Mouse (Mus musculus) layer of hippocampus, adult 8-10 months (tissue): Measurements from ENCODE around the gene Nop9. TPM values are rescaled to one million over a fixed set of nuclear protein-coding genes. Genes with fewer than 3 reads are reported as not detected.
A peak's percentile ranks its signal among the peaks of the same experiment; 100 is the strongest.

Experiments
- DNase-seq, 2 experiments: peaks; one replicate each; pipeline ENCODE4 v3.0.0; 2022; ENCODE audit warnings: low spot score in 2 of 2
- total RNA-seq, 4 experiments: library from RNA; stranded (reverse); gene quantifications; 2 replicates each; pipeline ENCODE4 v1.2.4; 2022

Nop9 gene
- total RNA-seq, 4 experiments from 2014 or later, result 11.8 to 14.0 (median 13.1) TPM

DNA sequence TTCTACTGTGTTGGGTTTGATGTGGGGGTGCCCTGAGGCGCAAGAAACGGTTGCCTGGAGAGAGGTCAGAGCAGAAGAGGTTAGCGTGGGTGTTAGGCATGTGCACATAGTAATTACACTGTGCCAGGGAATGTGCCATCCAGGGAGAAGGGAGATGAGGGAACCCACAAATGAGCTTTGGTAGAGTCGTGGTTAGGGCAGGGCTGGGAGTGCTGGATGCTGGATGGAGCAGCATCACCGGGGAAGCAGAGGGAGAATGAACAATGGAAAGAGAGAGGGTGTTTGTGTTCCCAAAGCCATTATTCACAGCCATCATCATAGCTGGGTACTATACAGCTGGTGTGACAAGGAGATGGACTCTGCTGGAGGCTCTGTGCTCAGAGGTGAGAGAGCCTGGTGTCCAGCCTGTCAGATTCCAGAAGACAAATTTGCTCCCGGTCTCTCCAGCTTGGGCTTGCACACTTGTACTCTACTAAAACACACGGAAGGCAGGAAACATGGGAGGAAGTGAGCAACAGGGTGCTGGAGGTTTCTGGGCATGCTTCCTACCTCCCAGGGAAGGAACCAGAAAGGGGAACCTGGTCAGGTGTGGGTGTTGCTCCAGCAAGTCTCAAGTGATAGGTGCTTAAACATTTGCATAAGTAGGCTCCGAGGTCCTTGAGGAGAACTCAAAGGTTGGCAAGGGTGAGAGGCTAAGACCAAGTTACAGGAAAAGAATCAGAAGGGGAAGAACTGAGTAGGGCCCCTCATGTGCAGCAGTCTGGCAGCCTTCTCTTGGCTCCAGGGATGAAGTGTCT is 17.4 kb upstream of the Nop9 start:
- no peak for DNase-seq

- no peak for DNase-seq
Measured at GRCm38 (mm10) chr14:55730116-55730515, 15.4 kb upstream of the Nop9 start.

DNA sequence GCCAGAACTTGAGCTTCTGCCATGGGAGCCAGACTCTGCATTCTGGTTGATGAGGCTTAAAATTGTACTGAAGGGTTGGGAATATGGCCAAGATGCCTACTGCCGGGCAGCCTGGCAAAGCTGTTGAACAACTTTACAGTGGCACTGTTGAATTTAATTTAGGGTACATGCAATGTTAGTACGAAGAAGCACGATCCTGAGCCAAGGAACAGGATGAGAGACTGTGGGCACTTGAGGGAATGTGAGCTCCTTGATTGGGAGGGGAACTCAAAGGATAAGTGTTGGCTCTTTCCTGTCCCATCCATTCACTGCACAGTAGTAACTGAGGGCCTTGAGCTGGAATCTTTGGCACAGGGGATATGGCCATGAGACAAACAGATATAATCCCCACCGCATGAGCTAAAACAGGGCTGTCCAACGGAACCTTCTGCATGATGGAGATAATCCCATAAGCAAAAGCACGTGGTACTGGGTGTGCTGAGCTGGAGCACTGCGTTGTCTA is 14.9 kb upstream of the Nop9 start:
- DNase-seq, result peak; percentile 35 to 44

DNA sequence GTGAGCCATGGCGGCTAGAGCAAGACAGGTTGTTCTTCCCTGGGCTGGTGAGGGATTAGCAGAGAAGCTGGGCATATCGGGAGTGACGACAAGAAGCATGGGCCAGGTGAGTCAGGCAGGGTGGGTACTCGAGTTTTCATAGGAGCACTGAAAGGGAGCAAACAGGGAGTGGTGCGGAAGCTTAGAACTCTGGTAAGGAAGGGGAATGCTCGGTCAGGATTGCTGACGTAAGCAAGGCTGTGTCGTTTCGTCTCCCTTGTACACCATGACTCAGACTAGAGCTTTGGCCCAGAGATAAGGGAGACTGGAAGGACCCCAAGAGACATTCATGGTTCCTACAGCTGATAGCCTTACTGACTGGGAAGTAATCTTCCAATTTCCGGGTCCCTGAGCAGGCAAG is 11.6 kb upstream of the Nop9 start:
- DNase-seq, result no peak

DNA sequence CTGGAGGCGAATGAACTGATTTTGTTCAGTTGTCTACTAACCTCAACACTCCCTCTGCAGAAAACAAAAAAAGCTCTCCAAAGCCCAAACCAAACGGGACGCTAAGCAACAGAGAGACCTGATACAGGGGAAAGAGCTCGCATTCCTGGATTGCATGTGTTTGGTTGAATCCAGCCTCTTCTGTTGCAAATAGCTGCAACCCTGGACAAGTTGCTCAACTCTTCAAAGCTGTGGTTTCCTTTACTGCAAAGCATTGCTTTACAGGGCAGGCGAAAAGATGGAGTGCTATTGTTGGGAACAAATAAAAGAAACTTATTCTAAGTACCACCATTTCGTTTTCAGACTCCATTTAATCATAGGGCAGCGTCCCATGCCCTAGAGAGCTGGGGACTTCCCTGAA is 10.6 kb upstream of the Nop9 start:
- DNase-seq, result no peak

GRCm38 (mm10) chr14:55735334-55735733 is 10.2 kb upstream of the Nop9 start:
- no peak for DNase-seq

DNA sequence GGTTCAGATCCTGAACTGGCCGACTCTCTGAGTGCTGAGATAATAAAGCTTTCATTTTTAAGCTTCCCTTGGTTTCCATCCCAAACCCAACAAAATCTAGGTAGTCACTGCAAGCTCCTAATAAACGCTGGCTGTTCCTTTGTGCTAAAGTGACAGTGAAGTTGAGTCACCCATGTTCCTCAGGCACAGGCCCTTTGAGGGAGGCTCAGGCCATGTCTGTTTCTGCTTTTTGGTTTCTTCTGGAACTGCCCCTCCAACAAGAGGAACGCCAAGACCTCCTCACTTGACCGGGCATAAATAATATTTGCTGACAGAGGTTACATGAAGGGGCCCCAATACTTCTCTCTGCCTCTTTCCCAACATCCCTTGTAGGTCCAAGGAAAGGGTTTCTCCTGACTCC is 9.7 kb upstream of the Nop9 start:
- DNase-seq, result no peak

- no peak for DNase-seq
Measured at GRCm38 (mm10) chr14:55737086-55737687, 8.3 kb upstream of the Nop9 start.

DNA sequence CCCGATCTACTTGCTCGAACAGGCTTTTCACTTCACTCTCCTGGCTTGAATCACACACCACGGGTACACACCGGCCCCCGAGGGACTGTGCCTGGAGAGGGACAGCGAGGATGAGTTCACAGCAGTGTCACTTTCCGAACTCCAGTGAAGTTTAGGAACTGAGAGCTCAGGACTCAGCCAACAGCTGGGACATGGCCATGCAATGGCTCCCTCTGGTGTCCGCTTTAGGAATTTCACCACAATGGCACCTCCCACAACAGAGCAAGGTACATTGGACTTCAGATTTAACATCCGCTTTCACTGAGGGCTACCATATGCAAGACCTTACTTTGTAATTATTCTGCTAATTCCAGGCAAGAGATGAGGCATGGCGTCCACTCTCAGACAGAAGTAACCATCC is 1.8 kb upstream of the Nop9 start:
- DNase-seq, result peak; percentile 59 to 89

GRCm38 (mm10) chr14:55745861-55746237 is 356 bp downstream of the Nop9 start:
- no peak for DNase-seq

DNA sequence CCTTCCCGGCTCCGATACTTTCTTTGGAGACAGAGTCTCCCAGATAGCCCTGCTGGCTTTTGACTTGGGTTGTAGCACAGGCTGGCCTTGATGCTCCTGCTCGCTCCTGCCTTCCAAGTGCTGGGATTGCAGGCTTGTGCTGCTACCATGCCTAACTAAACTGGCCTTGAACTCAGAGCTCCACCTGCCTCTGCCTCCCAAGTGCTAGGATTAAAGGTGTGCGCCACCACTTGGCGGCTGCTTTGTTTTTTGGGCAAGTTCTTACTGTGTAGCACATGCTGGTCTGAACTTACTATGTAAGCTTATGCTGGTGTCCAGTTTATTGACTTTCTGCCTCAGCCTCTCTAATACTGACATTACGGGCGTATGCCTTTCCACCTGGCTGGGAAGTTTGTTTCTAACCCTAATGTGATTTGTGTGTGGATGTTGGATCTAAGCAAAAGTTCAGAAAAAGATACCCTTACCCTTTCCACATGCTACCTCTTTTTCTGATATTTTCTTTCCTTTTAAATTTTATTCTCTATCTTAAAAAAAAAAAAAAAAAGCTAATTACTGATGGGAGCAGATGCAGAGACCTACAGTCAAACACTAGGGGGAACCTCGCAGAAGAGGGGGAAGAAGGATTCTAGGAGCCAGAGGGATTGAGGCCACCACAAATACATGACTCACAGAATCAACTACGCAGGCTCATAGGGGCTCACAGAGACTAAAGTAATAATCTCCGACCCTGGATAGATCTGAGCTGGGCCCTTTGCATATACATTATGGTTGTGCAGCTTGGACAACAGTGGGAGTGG is 1.8 kb downstream of the Nop9 start:
- no peak for DNase-seq

GRCm38 (mm10) chr14:55757566-55757965 is 12.1 kb downstream of the Nop9 start:
- no peak for DNase-seq

DNA sequence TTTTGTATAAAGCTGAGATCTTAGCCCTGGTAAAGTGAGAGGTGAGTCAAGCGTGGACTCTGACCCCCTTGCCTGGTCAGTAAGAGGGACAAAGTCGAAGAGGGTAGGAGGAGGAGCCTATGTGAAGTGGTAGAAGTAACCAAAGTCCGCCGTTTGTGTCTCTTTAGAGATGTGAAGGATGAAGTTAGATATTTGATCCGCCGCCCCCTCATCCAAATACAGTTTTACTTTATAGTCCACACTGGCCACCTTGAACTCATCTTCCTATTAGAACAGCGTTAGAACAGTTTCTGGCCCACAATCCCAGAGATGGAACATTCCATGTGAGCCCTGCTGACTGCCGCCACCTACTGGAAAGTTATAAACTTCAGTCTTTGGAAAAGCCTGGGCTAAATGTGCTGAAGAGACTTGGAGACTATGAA is 12.9 kb downstream of the Nop9 start, which contains the start of gene Cideb:
Gene Cideb (minus strand): TSS at position 96 of the 422 bp plus-strand sequence.
- DNase-seq, result peak in 1 of 2 experiments; percentile 23

DNA sequence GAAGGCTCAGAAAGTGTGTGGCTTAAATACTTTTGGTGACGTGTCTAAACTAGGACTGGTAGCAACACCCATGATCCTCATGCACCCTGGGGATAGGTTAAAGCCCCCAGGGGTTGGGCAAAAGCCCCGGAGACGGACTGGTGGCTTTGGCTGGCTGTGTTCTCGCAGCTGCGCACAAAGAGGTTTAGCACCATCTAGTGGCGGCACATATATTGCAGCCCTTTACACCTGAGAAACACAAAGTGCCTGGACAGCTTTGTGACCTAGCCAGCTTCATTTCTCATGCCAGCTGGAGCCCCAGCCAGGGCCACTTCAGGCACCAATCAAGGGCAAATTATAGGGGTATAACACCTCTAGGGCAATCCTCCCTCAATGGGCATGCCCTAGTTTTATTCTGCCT is 14.7 kb downstream of the Nop9 start:
- peak; percentile 59 to 87 for DNase-seq

DNA sequence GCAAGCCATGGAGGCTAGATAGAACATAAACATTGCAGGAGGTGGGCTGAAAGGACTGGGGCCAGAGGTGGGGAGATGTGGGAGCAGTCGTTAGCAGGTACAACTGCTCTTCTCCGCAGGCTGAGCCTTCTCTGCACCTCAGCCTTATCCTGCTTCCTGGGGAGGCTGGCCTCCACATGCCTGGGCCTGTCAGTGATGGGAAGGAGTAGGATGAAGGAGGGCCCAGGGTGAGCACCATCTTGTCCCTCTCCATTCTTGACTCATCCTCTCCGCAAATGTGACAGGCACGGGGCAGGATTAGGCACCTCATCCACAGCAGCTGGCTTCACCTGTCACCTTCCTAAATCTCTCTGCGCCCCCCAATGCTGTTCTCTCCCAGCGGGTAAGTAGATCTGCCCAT is 15.7 kb downstream of the Nop9 start, which contains the start of gene Ltb4r2:
Gene Ltb4r2 (plus strand): TSS at position 266 of the 400 bp plus-strand sequence.
- no peak for DNase-seq

GRCm38 (mm10) chr14:55762001-55762821 is 16.7 kb downstream of the Nop9 start:
- no peak for DNase-seq

- no peak for DNase-seq
Measured at GRCm38 (mm10) chr14:55763166-55763565, 17.7 kb downstream of the Nop9 start.

DNA sequence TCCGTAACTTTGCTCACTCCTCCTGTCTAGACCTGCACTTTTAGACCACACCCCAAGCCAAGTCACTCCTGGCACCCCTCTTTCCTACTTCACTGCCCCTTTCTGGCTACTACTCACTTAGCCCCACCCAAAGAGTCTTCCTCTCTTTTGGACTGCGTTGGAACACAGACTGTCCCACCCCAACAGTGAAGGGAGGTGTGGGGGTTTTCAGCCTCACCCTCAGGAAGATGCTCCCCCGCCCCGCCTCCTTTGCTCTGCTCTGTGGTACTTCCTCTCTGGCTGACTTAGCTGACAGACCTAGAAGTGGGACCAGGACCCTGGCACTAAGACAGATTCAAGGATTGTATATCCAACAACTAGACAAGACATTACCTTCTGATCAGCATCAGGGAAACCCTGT is 20.2 kb downstream of the Nop9 start, which contains the start of gene Ltb4r1:
Gene Ltb4r1 (plus strand): TSS at position 267 of the 400 bp plus-strand sequence.
- DNase-seq, result no peak

DNA sequence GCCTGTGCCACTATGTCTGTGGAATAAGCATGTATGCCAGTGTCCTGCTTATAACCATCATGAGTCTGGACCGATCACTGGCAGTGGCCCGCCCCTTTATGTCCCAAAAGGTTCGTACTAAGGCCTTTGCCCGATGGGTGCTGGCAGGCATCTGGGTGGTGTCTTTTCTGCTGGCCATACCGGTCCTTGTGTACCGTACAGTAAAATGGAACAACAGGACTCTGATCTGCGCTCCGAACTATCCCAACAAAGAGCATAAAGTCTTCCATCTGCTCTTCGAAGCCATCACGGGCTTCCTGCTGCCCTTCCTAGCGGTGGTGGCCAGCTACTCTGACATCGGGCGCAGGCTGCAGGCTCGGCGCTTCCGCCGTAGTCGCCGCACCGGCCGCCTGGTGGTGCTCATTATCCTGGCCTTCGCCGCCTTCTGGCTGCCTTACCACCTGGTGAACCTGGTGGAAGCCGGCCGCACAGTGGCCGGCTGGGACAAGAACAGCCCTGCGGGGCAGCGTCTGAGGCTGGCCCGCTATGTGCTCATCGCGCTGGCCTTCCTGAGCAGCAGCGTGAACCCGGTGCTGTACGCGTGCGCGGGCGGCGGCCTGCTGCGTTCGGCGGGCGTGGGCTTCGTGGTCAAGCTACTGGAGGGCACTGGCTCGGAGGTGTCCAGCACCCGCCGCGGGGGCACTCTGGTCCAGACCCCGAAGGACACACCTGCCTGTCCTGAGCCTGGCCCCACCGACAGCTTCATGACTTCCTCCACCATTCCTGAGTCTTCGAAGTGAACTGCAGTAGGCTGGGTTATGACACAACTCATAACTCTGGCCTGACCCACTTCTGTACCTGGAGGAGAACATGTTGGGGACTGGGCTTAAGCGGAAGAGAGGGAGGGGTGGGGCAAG is 22.3 kb downstream of the Nop9 start:
- DNase-seq, result no peak

DNA sequence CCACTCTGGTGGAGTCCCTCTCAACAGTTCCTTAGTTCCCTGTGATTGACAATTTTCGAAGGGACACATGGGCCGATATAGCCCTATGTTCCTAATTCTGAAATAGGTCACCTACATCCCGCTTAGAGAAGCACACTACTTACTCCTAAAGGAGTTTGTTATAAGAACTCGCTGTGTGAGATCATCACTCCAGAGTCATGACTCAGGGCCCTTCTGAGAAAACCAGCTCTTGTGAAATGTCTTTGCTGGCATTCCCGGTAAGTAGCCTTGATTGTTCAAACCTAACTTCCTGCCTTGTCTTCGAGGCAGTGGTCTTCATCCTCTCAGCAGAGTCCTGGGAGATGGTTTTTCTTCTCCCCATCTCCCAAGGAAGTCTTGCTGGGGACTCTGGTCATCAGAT is 23.1 kb downstream of the Nop9 start:
- no peak for DNase-seq
